Mouse (Mus musculus) hindbrain, embryonic 12.5 days (tissue): ENCODE data around the gene F2rl2. TPM values are rescaled to one million over a fixed set of nuclear protein-coding genes. Genes with fewer than 3 reads are reported as not detected.

ENCODE experiments used
- ATAC-seq: fragments of 200-750 bp; cut with Nextera tagmentation; 2 replicates; pipeline ENCODE4 v1.8.0; 2017; ENCODE audit warnings: moderate TSS enrichment; ENCODE audit not compliant: low FRiP score
- H3K27ac ChIP-seq: fragments of 300-500 bp; sonication (generic); 2 replicates; pipeline ENCODE4 v1.5.1; 2016; ENCODE audit warnings: mild to moderate bottlenecking
- H3K27me3 ChIP-seq: fragments of 300-500 bp; sonication (generic); 2 replicates; pipeline ENCODE4 v1.6.1; 2016; ENCODE audit warnings: mild to moderate bottlenecking
- H3K36me3 ChIP-seq: fragments of 300-500 bp; sonication (generic); 2 replicates; pipeline ENCODE4 v1.6.1; 2016; ENCODE audit warnings: mild to moderate bottlenecking
- H3K4me1 ChIP-seq: fragments of 300-500 bp; sonication (generic); 2 replicates; pipeline ENCODE4 v1.6.1; 2016
- H3K4me2 ChIP-seq: fragments of 300-500 bp; sonication (generic); replicated peaks from 2 replicates; pipeline ENCODE4 v1.6.1; 2016; ENCODE audit warnings: mild to moderate bottlenecking
- H3K4me3 ChIP-seq: fragments of 300-500 bp; sonication (generic); 2 replicates; pipeline ENCODE4 v1.5.1; 2016; ENCODE audit warnings: mild to moderate bottlenecking
- H3K9ac ChIP-seq: fragments of 300-500 bp; sonication (generic); 2 replicates; pipeline ENCODE4 v1.6.1; 2016; ENCODE audit warnings: mild to moderate bottlenecking, moderate library complexity
- H3K9me3 ChIP-seq: fragments of 300-500 bp; sonication (generic); replicated peaks from 2 replicates; pipeline ENCODE4 v1.6.1; 2016; ENCODE audit warnings: mild to moderate bottlenecking
- WGBS: fragments of 180-500 bp; shearing (Covaris S2); methylation state at CpG from one replicate; pipeline ENCODE4 v1.1.7; 2016; 5-methylcytosine and 5-hydroxymethylcytosine counted together
- polyA plus RNA-seq: library from polyadenylated mRNA; unstranded; fragments of >200 nt; fragmentation: Nextera tagmentation; extraction: Ambion mirVana; gene quantifications from 2 replicates; pipeline ENCODE4 v1.2.1, GENCODE M21; 2016

Gene F2rl2
- polyA plus RNA-seq: 1.1 and 1.4 TPM in 2 replicates

GRCm38 (mm10) chr13:95696654-95697163 is at the start of gene F2rl2:
Gene F2rl2 (plus strand): TSS chr13:95696853.
- no peak within 1 kb of the TSS for H3K27ac ChIP-seq
- no peak for ATAC-seq
- H3K27me3 ChIP-seq: no peaks in the 10 kb centered on the region
- no peaks in the 10 kb centered on the region for H3K36me3 ChIP-seq
- no peak within 1 kb of the TSS for H3K9ac ChIP-seq
- no peaks in the 10 kb centered on the region for H3K4me1 ChIP-seq
- no peak within 1 kb of the TSS for H3K4me3 ChIP-seq
- 65% methylated on average over 4 of the region's 4 CpGs for WGBS
- no peaks in the 10 kb centered on the region for H3K9me3 ChIP-seq
- H3K4me2 ChIP-seq: no peak within 1 kb of the TSS

GRCm38 (mm10) chr13:95647248-95647647 is 49.4 kb upstream of the F2rl2 start:
- Histone ChIP-seq H3K36me3 (peaks cover 20% of the 10 kb centered on the region), H3K4me1 (no peaks in the 10 kb centered on the region), H3K27me3 (no peaks in the 10 kb centered on the region), H3K27ac (no peak overlapping the region), H3K9me3 (no peaks in the 10 kb centered on the region), H3K4me2 (no peak overlapping the region), H3K9ac (no peak overlapping the region), H3K4me3 (no peak overlapping the region)
- no peak for ATAC-seq
- WGBS: 80% methylated on average over 4 of the region's 4 CpGs

- no peaks in the 10 kb centered on the region for H3K4me1 ChIP-seq
- no peaks in the 10 kb centered on the region for H3K27me3 ChIP-seq
- no peak overlapping the region for H3K9ac ChIP-seq
- 91% methylated on average over 3 of the region's 3 CpGs for WGBS
- H3K27ac ChIP-seq: no peak overlapping the region
- no peak overlapping the region for H3K4me3 ChIP-seq
- ATAC-seq: no peak
- peaks cover 18% of the 10 kb centered on the region; the same call in 1 of the 2 replicates for H3K36me3 ChIP-seq
- H3K9me3 ChIP-seq: no peaks in the 10 kb centered on the region
- no peak overlapping the region for H3K4me2 ChIP-seq
Measured at GRCm38 (mm10) chr13:95649941-95650340, 46.7 kb upstream of the F2rl2 start.

- H3K9ac ChIP-seq: no peak overlapping the region
- no peak for ATAC-seq
- H3K4me1 ChIP-seq: no peaks in the 10 kb centered on the region
- WGBS: 87% methylated on average over 7 of the region's 7 CpGs
- H3K27ac ChIP-seq: no peak overlapping the region
- no peak overlapping the region for H3K4me2 ChIP-seq
- no peak overlapping the region for H3K4me3 ChIP-seq
- H3K36me3 ChIP-seq: 0 out of 2 replicates have a peak, but pooled peaks cover 11% of the 10 kb centered on the region
- no peaks in the 10 kb centered on the region for H3K9me3 ChIP-seq
- no peaks in the 10 kb centered on the region for H3K27me3 ChIP-seq
Measured at GRCm38 (mm10) chr13:95651870-95652668, 44.6 kb upstream of the F2rl2 start.

GRCm38 (mm10) chr13:95653696-95654095 is 43.0 kb upstream of the F2rl2 start:
- Histone ChIP-seq H3K27me3 (no peaks in the 10 kb centered on the region), H3K9ac (no peak overlapping the region), H3K4me3 (no peak overlapping the region), H3K36me3 (peaks cover 18% of the 10 kb centered on the region; the same call in 1 of the 2 replicates), H3K4me2 (no peak overlapping the region), H3K4me1 (no peaks in the 10 kb centered on the region), H3K9me3 (no peaks in the 10 kb centered on the region), H3K27ac (no peak overlapping the region)
- no peak for ATAC-seq
- WGBS: 83% methylated on average over 4 of the region's 4 CpGs

- Histone ChIP-seq H3K27ac (peak overlapping the region; percentile 26; the same call in 1 of the 2 replicates), H3K4me3 (no peak overlapping the region), H3K4me2 (no peak overlapping the region), H3K4me1 (no peaks in the 10 kb centered on the region), H3K9ac (no peak overlapping the region), H3K9me3 (no peaks in the 10 kb centered on the region), H3K27me3 (no peaks in the 10 kb centered on the region), H3K36me3 (peaks cover 16% of the 10 kb centered on the region; the same call in 1 of the 2 replicates)
- peak; percentile 40; the same call in 1 of the 2 replicates for ATAC-seq
- WGBS: 40% methylated on average over 9 of the region's 9 CpGs
Measured at GRCm38 (mm10) chr13:95655284-95655683, 41.4 kb upstream of the F2rl2 start.

GRCm38 (mm10) chr13:95657171-95657570 is 39.5 kb upstream of the F2rl2 start:
- H3K36me3 ChIP-seq: peaks cover 13% of the 10 kb centered on the region; the same call in 1 of the 2 replicates
- H3K4me2 ChIP-seq: no peak overlapping the region
- no peaks in the 10 kb centered on the region for H3K4me1 ChIP-seq
- no peak overlapping the region for H3K4me3 ChIP-seq
- H3K9me3 ChIP-seq: no peaks in the 10 kb centered on the region
- 68% methylated on average over 9 of the region's 9 CpGs for WGBS
- no peak for ATAC-seq
- H3K27me3 ChIP-seq: no peaks in the 10 kb centered on the region
- H3K9ac ChIP-seq: no peak overlapping the region
- no peak overlapping the region for H3K27ac ChIP-seq

GRCm38 (mm10) chr13:95659432-95659831 is 37.2 kb upstream of the F2rl2 start:
- no peaks in the 10 kb centered on the region for H3K27me3 ChIP-seq
- no peak overlapping the region for H3K27ac ChIP-seq
- 86% methylated on average over 7 of the region's 7 CpGs for WGBS
- H3K9me3 ChIP-seq: no peaks in the 10 kb centered on the region
- H3K9ac ChIP-seq: no peak overlapping the region
- no peaks in the 10 kb centered on the region for H3K4me1 ChIP-seq
- H3K36me3 ChIP-seq: peaks cover 29% of the 10 kb centered on the region
- no peak for ATAC-seq
- H3K4me3 ChIP-seq: no peak overlapping the region
- no peak overlapping the region for H3K4me2 ChIP-seq

GRCm38 (mm10) chr13:95663834-95664233 is 32.8 kb upstream of the F2rl2 start:
- no peaks in the 10 kb centered on the region for H3K4me1 ChIP-seq
- no peak overlapping the region for H3K4me2 ChIP-seq
- H3K27ac ChIP-seq: no peak overlapping the region
- H3K27me3 ChIP-seq: no peaks in the 10 kb centered on the region
- no peaks in the 10 kb centered on the region for H3K9me3 ChIP-seq
- no peak overlapping the region for H3K4me3 ChIP-seq
- no peak overlapping the region for H3K9ac ChIP-seq
- WGBS: 94% methylated on average over 4 of the region's 4 CpGs
- ATAC-seq: no peak
- H3K36me3 ChIP-seq: peaks cover 28% of the 10 kb centered on the region

- H3K9ac ChIP-seq: no peak overlapping the region
- no peaks in the 10 kb centered on the region for H3K4me1 ChIP-seq
- no peaks in the 10 kb centered on the region for H3K27me3 ChIP-seq
- no peak for ATAC-seq
- H3K27ac ChIP-seq: no peak overlapping the region
- WGBS: 81% methylated on average over 13 of the region's 13 CpGs
- H3K9me3 ChIP-seq: no peaks in the 10 kb centered on the region
- no peak overlapping the region for H3K4me2 ChIP-seq
- peaks cover 29% of the 10 kb centered on the region for H3K36me3 ChIP-seq
- no peak overlapping the region for H3K4me3 ChIP-seq
Measured at GRCm38 (mm10) chr13:95665644-95666356, 30.9 kb upstream of the F2rl2 start.

GRCm38 (mm10) chr13:95667260-95667659 is 29.4 kb upstream of the F2rl2 start:
- Histone ChIP-seq H3K27me3 (no peaks in the 10 kb centered on the region), H3K4me2 (0 out of 2 replicates have a peak overlapping the region, but pooled peaks have one; percentile 19), H3K36me3 (peaks cover 26% of the 10 kb centered on the region), H3K9ac (no peak overlapping the region), H3K4me1 (no peaks in the 10 kb centered on the region), H3K9me3 (no peaks in the 10 kb centered on the region), H3K4me3 (no peak overlapping the region), H3K27ac (no peak overlapping the region)
- WGBS: 31% methylated on average over 7 of the region's 7 CpGs
- no peak for ATAC-seq

- Histone ChIP-seq H3K9me3 (no peaks in the 10 kb centered on the region), H3K4me3 (no peak overlapping the region), H3K4me1 (no peaks in the 10 kb centered on the region), H3K27me3 (no peaks in the 10 kb centered on the region), H3K27ac (no peak overlapping the region), H3K36me3 (peaks cover 12% of the 10 kb centered on the region; the same call in 1 of the 2 replicates), H3K9ac (no peak overlapping the region), H3K4me2 (no peak overlapping the region)
- WGBS: 92% methylated on average over 5 of the region's 5 CpGs
- ATAC-seq: no peak
Measured at GRCm38 (mm10) chr13:95670534-95670933, 26.1 kb upstream of the F2rl2 start.
